Mouse (Mus musculus): Measurements from ENCODE around the gene Gm266. TPM values are rescaled to one million over a fixed set of nuclear protein-coding genes. Genes with fewer than 3 reads are reported as not detected.

Gene Gm266
- polyA plus RNA-seq, 1 experiment from 2014 or later: 123 TPM

- WGBS: 86% methylated on average over 10 of the region's 10 CpGs
- Histone ChIP-seq H3K4me2 (replicated peaks; ENCODE audit: low read depth, low read length) (no peak overlapping the region), H3K9me3 (ENCODE audit: control insufficient read depth, low read length) (no peaks in the 10 kb centered on the region), H3K36me3 (ENCODE audit: control insufficient read depth, insufficient read depth, low read length) (no peaks in the 10 kb centered on the region), H3K27me3 (ENCODE audit: control insufficient read depth, insufficient read depth, low read length) (no peaks in the 10 kb centered on the region), H3K4me3 (ENCODE audit: low read length) (no peak overlapping the region), H3K4me1 (ENCODE audit: control insufficient read depth, insufficient read depth, low read length) (no peaks in the 10 kb centered on the region), H3K27ac (ENCODE audit: low read depth, low read length) (no peak overlapping the region), H3K9ac (ENCODE audit: low read depth, low read length) (no peak overlapping the region)
- no peak for ATAC-seq (ENCODE audit: low FRiP score, low TSS enrichment)
These were observed 22.3 kb upstream of the Gm266 start for GRCm38 (mm10) chr12:111507962-111508361.

GRCm38 (mm10) chr12:111507001-111507400, 21.4 kb upstream of the Gm266 start:
- H3K36me3 ChIP-seq (ENCODE audit: control insufficient read depth, insufficient read depth, low read length): no peaks in the 10 kb centered on the region
- WGBS: 60% methylated on average over 5 of the region's 5 CpGs
- H3K4me1 ChIP-seq (ENCODE audit: control insufficient read depth, insufficient read depth, low read length): no peaks in the 10 kb centered on the region
- no peak for ATAC-seq (ENCODE audit: low FRiP score, low TSS enrichment)
- no peaks in the 10 kb centered on the region for H3K9me3 ChIP-seq (ENCODE audit: control insufficient read depth, low read length)
- H3K27ac ChIP-seq (ENCODE audit: low read depth, low read length): no peak overlapping the region
- H3K9ac ChIP-seq (ENCODE audit: low read depth, low read length): no peak overlapping the region
- no peak overlapping the region for H3K4me2 ChIP-seq (replicated peaks; ENCODE audit: low read depth, low read length)
- H3K4me3 ChIP-seq (ENCODE audit: low read length): no peak overlapping the region
- no peaks in the 10 kb centered on the region for H3K27me3 ChIP-seq (ENCODE audit: control insufficient read depth, insufficient read depth, low read length)

GRCm38 (mm10) chr12:111504904-111505303, 19.3 kb upstream of the Gm266 start:
- no peaks in the 10 kb centered on the region for H3K9me3 ChIP-seq (ENCODE audit: control insufficient read depth, low read length)
- peak overlapping the region; percentile 35 for H3K4me2 ChIP-seq (replicated peaks; ENCODE audit: low read depth, low read length)
- peak overlapping the region; percentile 18; the same call in 1 of the 2 replicates for H3K4me3 ChIP-seq (ENCODE audit: low read length)
- no peaks in the 10 kb centered on the region for H3K36me3 ChIP-seq (ENCODE audit: control insufficient read depth, insufficient read depth, low read length)
- H3K4me1 ChIP-seq (ENCODE audit: control insufficient read depth, insufficient read depth, low read length): 0 out of 2 replicates have a peak, but pooled peaks cover 3% of the 10 kb centered on the region
- H3K9ac ChIP-seq (ENCODE audit: low read depth, low read length): no peak overlapping the region
- no peaks in the 10 kb centered on the region for H3K27me3 ChIP-seq (ENCODE audit: control insufficient read depth, insufficient read depth, low read length)
- H3K27ac ChIP-seq (ENCODE audit: low read depth, low read length): no peak overlapping the region
- WGBS: 4% methylated on average over 12 of the region's 12 CpGs
- peak; percentile 79 for ATAC-seq (ENCODE audit: low FRiP score, low TSS enrichment)

GRCm38 (mm10) chr12:111503571-111503970, 17.9 kb upstream of the Gm266 start:
- H3K9ac ChIP-seq (ENCODE audit: low read depth, low read length): no peak overlapping the region
- no peak overlapping the region for H3K4me3 ChIP-seq (ENCODE audit: low read length)
- H3K27me3 ChIP-seq (ENCODE audit: control insufficient read depth, insufficient read depth, low read length): no peaks in the 10 kb centered on the region
- H3K36me3 ChIP-seq (ENCODE audit: control insufficient read depth, insufficient read depth, low read length): no peaks in the 10 kb centered on the region
- 0 out of 2 replicates have a peak, but pooled peaks cover 3% of the 10 kb centered on the region for H3K4me1 ChIP-seq (ENCODE audit: control insufficient read depth, insufficient read depth, low read length)
- no peak overlapping the region for H3K4me2 ChIP-seq (replicated peaks; ENCODE audit: low read depth, low read length)
- H3K9me3 ChIP-seq (ENCODE audit: control insufficient read depth, low read length): no peaks in the 10 kb centered on the region
- ATAC-seq (ENCODE audit: low FRiP score, low TSS enrichment): no peak
- H3K27ac ChIP-seq (ENCODE audit: low read depth, low read length): no peak overlapping the region
- 60% methylated on average over 5 of the region's 5 CpGs for WGBS

GRCm38 (mm10) chr12:111503063-111503567, 17.5 kb upstream of the Gm266 start:
- Histone ChIP-seq H3K4me2 (replicated peaks; ENCODE audit: low read depth, low read length) (no peak overlapping the region), H3K9ac (ENCODE audit: low read depth, low read length) (no peak overlapping the region), H3K4me1 (ENCODE audit: control insufficient read depth, insufficient read depth, low read length) (0 out of 2 replicates have a peak, but pooled peaks cover 3% of the 10 kb centered on the region), H3K27me3 (ENCODE audit: control insufficient read depth, insufficient read depth, low read length) (no peaks in the 10 kb centered on the region), H3K4me3 (ENCODE audit: low read length) (no peak overlapping the region), H3K9me3 (ENCODE audit: control insufficient read depth, low read length) (no peaks in the 10 kb centered on the region), H3K27ac (ENCODE audit: low read depth, low read length) (no peak overlapping the region), H3K36me3 (ENCODE audit: control insufficient read depth, insufficient read depth, low read length) (no peaks in the 10 kb centered on the region)
- ATAC-seq (ENCODE audit: low FRiP score, low TSS enrichment): no peak
- WGBS: 71% methylated on average over 12 of the region's 12 CpGs

- ATAC-seq (ENCODE audit: low FRiP score, low TSS enrichment): no peak
- Histone ChIP-seq H3K9me3 (ENCODE audit: control insufficient read depth, low read length) (0 out of 2 replicates have a peak, but pooled peaks cover 3% of the 10 kb centered on the region), H3K36me3 (ENCODE audit: control insufficient read depth, insufficient read depth, low read length) (no peaks in the 10 kb centered on the region), H3K4me1 (ENCODE audit: control insufficient read depth, insufficient read depth, low read length) (0 out of 2 replicates have a peak, but pooled peaks cover 3% of the 10 kb centered on the region), H3K9ac (ENCODE audit: low read depth, low read length) (no peak overlapping the region), H3K27ac (ENCODE audit: low read depth, low read length) (no peak overlapping the region), H3K27me3 (ENCODE audit: control insufficient read depth, insufficient read depth, low read length) (no peaks in the 10 kb centered on the region), H3K4me3 (ENCODE audit: low read length) (no peak overlapping the region), H3K4me2 (replicated peaks; ENCODE audit: low read depth, low read length) (no peak overlapping the region)
- WGBS: 39% methylated on average over 5 of the region's 5 CpGs
These were observed 15.1 kb upstream of the Gm266 start for GRCm38 (mm10) chr12:111500725-111501124.

GRCm38 (mm10) chr12:111499617-111500016, 14.0 kb upstream of the Gm266 start:
- no peaks in the 10 kb centered on the region for H3K27me3 ChIP-seq (ENCODE audit: control insufficient read depth, insufficient read depth, low read length)
- 73% methylated on average over 5 of the region's 5 CpGs for WGBS
- H3K36me3 ChIP-seq (ENCODE audit: control insufficient read depth, insufficient read depth, low read length): no peaks in the 10 kb centered on the region
- 0 out of 2 replicates have a peak, but pooled peaks cover 3% of the 10 kb centered on the region for H3K9me3 ChIP-seq (ENCODE audit: control insufficient read depth, low read length)
- no peak overlapping the region for H3K4me2 ChIP-seq (replicated peaks; ENCODE audit: low read depth, low read length)
- H3K9ac ChIP-seq (ENCODE audit: low read depth, low read length): no peak overlapping the region
- no peak for ATAC-seq (ENCODE audit: low FRiP score, low TSS enrichment)
- no peak overlapping the region for H3K27ac ChIP-seq (ENCODE audit: low read depth, low read length)
- no peak overlapping the region for H3K4me3 ChIP-seq (ENCODE audit: low read length)
- 0 out of 2 replicates have a peak, but pooled peaks cover 3% of the 10 kb centered on the region for H3K4me1 ChIP-seq (ENCODE audit: control insufficient read depth, insufficient read depth, low read length)

GRCm38 (mm10) chr12:111497076-111497475, 11.5 kb upstream of the Gm266 start:
- H3K36me3 ChIP-seq (ENCODE audit: control insufficient read depth, insufficient read depth, low read length): no peaks in the 10 kb centered on the region
- 47% methylated on average over 2 of the region's 2 CpGs for WGBS
- no peaks in the 10 kb centered on the region for H3K27me3 ChIP-seq (ENCODE audit: control insufficient read depth, insufficient read depth, low read length)
- peaks cover 5% of the 10 kb centered on the region; the same call in 1 of the 2 replicates for H3K9me3 ChIP-seq (ENCODE audit: control insufficient read depth, low read length)
- no peak overlapping the region for H3K27ac ChIP-seq (ENCODE audit: low read depth, low read length)
- ATAC-seq (ENCODE audit: low FRiP score, low TSS enrichment): no peak
- H3K4me3 ChIP-seq (ENCODE audit: low read length): no peak overlapping the region
- H3K9ac ChIP-seq (ENCODE audit: low read depth, low read length): no peak overlapping the region
- H3K4me1 ChIP-seq (ENCODE audit: control insufficient read depth, insufficient read depth, low read length): 0 out of 2 replicates have a peak, but pooled peaks cover 3% of the 10 kb centered on the region
- H3K4me2 ChIP-seq (replicated peaks; ENCODE audit: low read depth, low read length): no peak overlapping the region

- Histone ChIP-seq H3K9me3 (ENCODE audit: control insufficient read depth, low read length) (peaks cover 5% of the 10 kb centered on the region; the same call in 1 of the 2 replicates), H3K27ac (ENCODE audit: low read depth, low read length) (no peak overlapping the region), H3K4me2 (replicated peaks; ENCODE audit: low read depth, low read length) (no peak overlapping the region), H3K36me3 (ENCODE audit: control insufficient read depth, insufficient read depth, low read length) (no peaks in the 10 kb centered on the region), H3K27me3 (ENCODE audit: control insufficient read depth, insufficient read depth, low read length) (no peaks in the 10 kb centered on the region), H3K4me1 (ENCODE audit: control insufficient read depth, insufficient read depth, low read length) (no peaks in the 10 kb centered on the region), H3K9ac (ENCODE audit: low read depth, low read length) (no peak overlapping the region), H3K4me3 (ENCODE audit: low read length) (no peak overlapping the region)
- no peak for ATAC-seq (ENCODE audit: low FRiP score, low TSS enrichment)
- 71% methylated on average over 4 of the region's 4 CpGs for WGBS
These were observed 9.3 kb upstream of the Gm266 start for GRCm38 (mm10) chr12:111494931-111495330.

All from kidney, embryonic 14.5 days (tissue).